ENCODE assay signal across 25 mouse cellular contexts in genomic region chr12:76872767-76873316, GRCm38 (mm10). TPM values are rescaled to one million over a fixed set of nuclear protein-coding genes. Genes with fewer than 3 reads are reported as not detected.
DNase-seq lines count a peak whose midpoint lies in the region; ATAC-seq lines count a peak whose summit lies in the region.
"Had no signal": no experiment of that assay in that cellular context is flagged by ENCODE, and none has a peak within 500 bp of the region (broad histone marks: within the 10 kb centered on the region; RNA-seq: fewer than 3 reads in every experiment).

No protein-coding gene starts in this region.

- peak; percentile 49; the same call in 1 of the 2 replicates for ATAC-seq in heart, embryonic 16.5 days (replicated peaks; ENCODE audit: extremely low read depth, insufficient read depth, low FRiP score)
- ATAC-seq: forebrain, embryonic 14.5 days; forebrain, postnatal 0 days; hindbrain, embryonic 16.5 days; intestine, embryonic 15.5 days had no signal

- 57% methylated on average over 7 of the region's 7 CpGs for WGBS in heart, embryonic 10.5 days
- 66% methylated on average over 7 of the region's 7 CpGs for WGBS in heart, embryonic 16.5 days

- H3K27ac ChIP-seq in heart, embryonic 10.5 days, result peak overlapping the region; percentile 47; the same call in 1 of the 2 replicates
- H3K27ac ChIP-seq in heart, embryonic 16.5 days (ENCODE audit: low read length), result no peak overlapping the region
- H3K27ac ChIP-seq: embryonic facial prominence, embryonic 12.5 days; embryonic facial prominence, embryonic 15.5 days; gastrocnemius, adult 2 months; hindbrain, embryonic 10.5 days; hindbrain, embryonic 13.5 days; intestine, embryonic 15.5 days had no signal

- peaks cover 33% of the 10 kb centered on the region for H3K4me1 ChIP-seq in heart, embryonic 10.5 days
- peaks cover 6% of the 10 kb centered on the region; the same call in 1 of the 2 replicates for H3K4me1 ChIP-seq in heart, embryonic 16.5 days (ENCODE audit: control insufficient read depth, insufficient read depth, low read length)
- H3K4me1 ChIP-seq: embryonic facial prominence, embryonic 15.5 days; hindbrain, embryonic 13.5 days; intestine, embryonic 15.5 days had no signal

- H3K4me3 ChIP-seq in heart, embryonic 10.5 days, result no peak overlapping the region
- H3K4me3 ChIP-seq in heart, embryonic 16.5 days (ENCODE audit: low read length), result no peak overlapping the region
- H3K4me3 ChIP-seq: embryonic facial prominence, embryonic 12.5 days; embryonic facial prominence, embryonic 15.5 days; gastrocnemius, adult 2 months; heart, embryonic 12.5 days; hindbrain, embryonic 10.5 days; hindbrain, embryonic 13.5 days; intestine, embryonic 15.5 days had no signal

- no peak overlapping the region for H3K4me2 ChIP-seq in heart, embryonic 16.5 days (ENCODE audit: low read depth, low read length)
- H3K4me2 ChIP-seq: embryonic facial prominence, embryonic 12.5 days; embryonic facial prominence, embryonic 15.5 days; heart, embryonic 12.5 days; hindbrain, embryonic 13.5 days; intestine, embryonic 15.5 days had no signal

- intact Hi-C loops in heart, postnatal 25 days (cut with DNase I), result no loop called here
- intact Hi-C loops in heart, postnatal 14 days (cut with DNase I), result no loop called here

- no peak overlapping the region for H3K9ac ChIP-seq in heart, embryonic 16.5 days (ENCODE audit: low read length)
- H3K9ac ChIP-seq: embryonic facial prominence, embryonic 12.5 days; embryonic facial prominence, embryonic 15.5 days; forebrain, postnatal 0 days; heart, embryonic 12.5 days; hindbrain, embryonic 13.5 days; intestine, embryonic 15.5 days had no signal

- no peaks in the 10 kb centered on the region for H3K27me3 ChIP-seq in heart, embryonic 10.5 days (ENCODE audit: insufficient read depth, poor library complexity, severe bottlenecking)
- H3K27me3 ChIP-seq in heart, embryonic 16.5 days (ENCODE audit: control insufficient read depth, insufficient read depth, low read length), result no peaks in the 10 kb centered on the region
- H3K27me3 ChIP-seq: embryonic facial prominence, embryonic 12.5 days; embryonic facial prominence, embryonic 15.5 days; heart, embryonic 12.5 days; hindbrain, embryonic 13.5 days; intestine, embryonic 15.5 days had no signal

- peak; percentile 40 for DNase-seq in cerebellum, adult 11-12 months
- no peak for DNase-seq in cerebellum, adult 9-11 months
- no peak for DNase-seq in heart, embryonic 10.5 days (ENCODE audit: low spot score)
- DNase-seq in heart, postnatal 25 days (ENCODE audit: low spot score), result no peak
- no peak for DNase-seq in heart, postnatal 14 days
- DNase-seq in left cerebral cortex, adult 11 months (ENCODE audit: low spot score), result no peak
- DNase-seq: adrenal gland, adult 2 months; adrenal gland, postnatal 14 days; forebrain, postnatal 0 days; gastrocnemius, adult 2 months; gastrocnemius, postnatal 14 days; heart, adult 11 months; heart, postnatal 36 days; kidney, adult 11 months; kidney, adult 8-10 months had no signal

- peaks cover 14% of the 10 kb centered on the region; the same call in 1 of the 2 replicates for H3K36me3 ChIP-seq in heart, embryonic 10.5 days
- peaks cover 6% of the 10 kb centered on the region; the same call in 1 of the 2 replicates for H3K36me3 ChIP-seq in heart, embryonic 16.5 days (ENCODE audit: control insufficient read depth, insufficient read depth)
- H3K36me3 ChIP-seq: intestine, embryonic 15.5 days had no signal

- no peaks in the 10 kb centered on the region for H3K9me3 ChIP-seq in heart, embryonic 10.5 days
- no peaks in the 10 kb centered on the region for H3K9me3 ChIP-seq in heart, embryonic 16.5 days (replicated peaks; ENCODE audit: control insufficient read depth, low read length)
- H3K9me3 ChIP-seq: embryonic facial prominence, embryonic 12.5 days; embryonic facial prominence, embryonic 15.5 days; heart, embryonic 12.5 days; hindbrain, embryonic 10.5 days; hindbrain, embryonic 13.5 days; intestine, embryonic 15.5 days had no signal

RNA-seq across cellular contexts. Expression of gene Rab15, which starts 50.1 kb away (rescaled TPM):
- polyA plus RNA-seq in heart, embryonic 10.5 days (2016; fragmentation: Nextera tagmentation; extraction: Ambion mirVana), result 3.1 and 6.3 TPM in 2 replicates
- total RNA-seq in heart, postnatal 25 days (2021), result 1 to 10 TPM in 1 of 2 experiments, under 1 TPM in 1; 0.45 to 1.3 TPM
- 8.7 and 8.8 TPM in 2 replicates for polyA plus RNA-seq in heart, embryonic 16.5 days (2015; fragmentation: Nextera tagmentation; extraction: Ambion mirVana)
- 1 to 10 TPM in 1 of 2 experiments, under 1 TPM in 1; 0.86 to 1.8 TPM for total RNA-seq in heart, postnatal 14 days (2021)
- total RNA-seq: common myeloid progenitor, adult 5-6 weeks had no signal
